22 mouse cellular contexts compared by ENCODE assay signal in the genomic region with DNA sequence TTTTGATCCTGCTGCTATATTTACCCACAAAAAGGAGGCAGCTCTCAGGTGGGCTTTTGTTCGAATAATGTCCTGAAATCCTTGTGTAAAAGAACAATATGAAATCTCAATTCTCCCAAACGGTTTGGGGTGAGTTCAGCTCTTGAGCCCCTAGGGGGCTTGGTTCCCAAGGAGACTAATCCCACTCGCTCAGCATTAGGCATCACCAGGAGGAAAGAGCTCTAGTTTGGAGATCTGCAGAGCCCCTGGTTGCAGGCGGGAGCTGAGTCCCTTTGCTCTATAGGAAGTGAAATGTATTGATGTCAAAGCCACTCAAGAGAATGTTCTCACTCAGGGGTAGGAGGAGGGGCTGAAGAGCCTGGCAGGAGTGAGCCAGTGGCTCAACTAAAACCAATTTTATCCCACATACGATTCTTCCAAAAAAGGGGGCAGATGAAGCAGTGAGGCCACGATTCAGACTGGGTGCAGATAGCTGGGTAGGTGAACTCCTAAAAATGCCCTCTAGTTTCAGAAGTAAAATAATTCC. TPM values are rescaled to one million over a fixed set of nuclear protein-coding genes. Genes with fewer than 3 reads are reported as not detected.
A peak's percentile ranks its signal among the peaks of the same experiment; 100 is the strongest.
DNase-seq lines count a peak whose midpoint lies in the region; ATAC-seq lines count a peak whose summit lies in the region.
"Had no signal": no experiment of that assay in that cellular context is flagged by ENCODE, and none has a peak within 500 bp of the region (broad histone marks: within the 10 kb centered on the region; RNA-seq: fewer than 3 reads in every experiment).

No protein-coding gene starts in this region.

- no peaks in the 10 kb centered on the region for H3K9me3 ChIP-seq in forebrain, embryonic 12.5 days
- H3K9me3 ChIP-seq in forebrain, embryonic 15.5 days = no peaks in the 10 kb centered on the region
- H3K9me3 ChIP-seq in embryonic facial prominence, embryonic 11.5 days (replicated peaks; ENCODE audit: control insufficient read depth, low read length) = no peaks in the 10 kb centered on the region
- H3K9me3 ChIP-seq in midbrain, embryonic 13.5 days = no peaks in the 10 kb centered on the region
- H3K9me3 ChIP-seq: limb, embryonic 10.5 days; liver, embryonic 12.5 days; stomach, embryonic 15.5 days had no signal

- H3K4me1 ChIP-seq in forebrain, embryonic 12.5 days = peaks cover 33% of the 10 kb centered on the region
- peaks cover 19% of the 10 kb centered on the region for H3K4me1 ChIP-seq in forebrain, embryonic 15.5 days
- H3K4me1 ChIP-seq in embryonic facial prominence, embryonic 11.5 days (ENCODE audit: control insufficient read depth, insufficient read depth, low read length) = no peaks in the 10 kb centered on the region
- H3K4me1 ChIP-seq in midbrain, embryonic 13.5 days (replicated peaks) = peaks cover 38% of the 10 kb centered on the region
- H3K4me1 ChIP-seq: stomach, embryonic 15.5 days had no signal

- peak; percentile 25 for DNase-seq in R1 (ENCODE audit: low read depth, low spot score)
- DNase-seq in embryonic facial prominence, embryonic 11.5 days (ENCODE audit: low spot score) = peak; percentile 57
- DNase-seq in spleen, postnatal 10 days (ENCODE audit: low spot score in 2 of 2) = no peak
- DNase-seq in kidney, adult 11 months = no peak
- DNase-seq: adrenal gland, postnatal 25 days; cerebellum, adult 9-10 months; gastrocnemius, postnatal 25 days; heart, postnatal 36 days; right cerebral cortex, adult 18-20 months had no signal

- no peak overlapping the region for H3K4me3 ChIP-seq in forebrain, embryonic 12.5 days (replicated peaks)
- H3K4me3 ChIP-seq in forebrain, embryonic 15.5 days = no peak overlapping the region
- no peak overlapping the region for H3K4me3 ChIP-seq in embryonic facial prominence, embryonic 11.5 days (ENCODE audit: low read depth, low read length)
- no peak overlapping the region for H3K4me3 ChIP-seq in midbrain, embryonic 13.5 days (replicated peaks)
- H3K4me3 ChIP-seq: erythroblast, embryonic 14.5 days; left cerebral cortex, adult 2 months; limb, embryonic 10.5 days; liver, embryonic 12.5 days; stomach, embryonic 15.5 days had no signal

- 2% methylated on average over 6 of the region's 6 CpGs for WGBS in forebrain, embryonic 12.5 days
- WGBS in forebrain, embryonic 15.5 days = 3% methylated on average over 6 of the region's 6 CpGs
- WGBS in embryonic facial prominence, embryonic 11.5 days = 8% methylated on average over 6 of the region's 6 CpGs
- 1% methylated on average over 6 of the region's 6 CpGs for WGBS in midbrain, embryonic 13.5 days

- 0 out of 2 replicates have a peak, but pooled peaks cover 6% of the 10 kb centered on the region for H3K27me3 ChIP-seq in forebrain, embryonic 12.5 days
- no peaks in the 10 kb centered on the region for H3K27me3 ChIP-seq in forebrain, embryonic 15.5 days
- H3K27me3 ChIP-seq in embryonic facial prominence, embryonic 11.5 days (ENCODE audit: control insufficient read depth, insufficient read depth, low read length) = no peaks in the 10 kb centered on the region
- peaks cover 3% of the 10 kb centered on the region; the same call in 1 of the 2 replicates for H3K27me3 ChIP-seq in midbrain, embryonic 13.5 days
- H3K27me3 ChIP-seq: stomach, embryonic 15.5 days had no signal

- H3K4me2 ChIP-seq in forebrain, embryonic 12.5 days = peak overlapping the region; percentile 19; the same call in 1 of the 2 replicates
- no peak overlapping the region for H3K4me2 ChIP-seq in forebrain, embryonic 15.5 days (replicated peaks)
- H3K4me2 ChIP-seq in embryonic facial prominence, embryonic 11.5 days (ENCODE audit: low read depth, low read length) = no peak overlapping the region
- H3K4me2 ChIP-seq in midbrain, embryonic 13.5 days (replicated peaks) = peak overlapping the region; percentile 19; the same call in 1 of the 2 replicates
- H3K4me2 ChIP-seq: heart, embryonic 11.5 days; liver, embryonic 12.5 days; stomach, embryonic 15.5 days had no signal

- no peaks in the 10 kb centered on the region for H3K36me3 ChIP-seq in forebrain, embryonic 12.5 days (replicated peaks)
- no peaks in the 10 kb centered on the region for H3K36me3 ChIP-seq in forebrain, embryonic 15.5 days
- no peaks in the 10 kb centered on the region for H3K36me3 ChIP-seq in embryonic facial prominence, embryonic 11.5 days (replicated peaks; ENCODE audit: control insufficient read depth, insufficient read depth, low read depth, low read length)
- H3K36me3 ChIP-seq in midbrain, embryonic 13.5 days = no peaks in the 10 kb centered on the region
- H3K36me3 ChIP-seq: limb, embryonic 10.5 days; liver, embryonic 12.5 days; stomach, embryonic 15.5 days had no signal

- no peak overlapping the region; the same call in 1 of the 2 replicates for H3K9ac ChIP-seq in forebrain, embryonic 12.5 days
- H3K9ac ChIP-seq in forebrain, embryonic 15.5 days (replicated peaks) = no peak overlapping the region
- H3K9ac ChIP-seq in embryonic facial prominence, embryonic 11.5 days (replicated peaks; ENCODE audit: low read length) = no peak overlapping the region
- no peak overlapping the region for H3K9ac ChIP-seq in midbrain, embryonic 13.5 days (replicated peaks)
- H3K9ac ChIP-seq: liver, embryonic 12.5 days; stomach, embryonic 15.5 days had no signal

- ATAC-seq in forebrain, embryonic 12.5 days (ENCODE audit: low FRiP score) = peak; percentile 21
- ATAC-seq in forebrain, embryonic 15.5 days (replicated peaks) = no peak
- ATAC-seq in embryonic facial prominence, embryonic 11.5 days (replicated peaks; ENCODE audit: insufficient number of reproducible peaks, low FRiP score, low TSS enrichment, low read depth) = no peak
- ATAC-seq in midbrain, embryonic 13.5 days = peak; percentile 38
- ATAC-seq in CD4-positive, CD25-positive, alpha-beta regulatory T cell, adult 4 months = no peak
- ATAC-seq: activated CD4-positive, CD25-positive, alpha-beta regulatory T cell, adult 4 months; intestine, embryonic 16.5 days; liver, embryonic 12.5 days had no signal

- H3K27ac ChIP-seq in forebrain, embryonic 12.5 days = peak overlapping the region; percentile 54; the same call in 1 of the 2 replicates
- no peak overlapping the region for H3K27ac ChIP-seq in forebrain, embryonic 15.5 days (replicated peaks)
- no peak overlapping the region for H3K27ac ChIP-seq in embryonic facial prominence, embryonic 11.5 days (replicated peaks; ENCODE audit: low read depth, low read length)
- H3K27ac ChIP-seq in midbrain, embryonic 13.5 days = peak overlapping the region; percentile 36; the same call in 1 of the 2 replicates
- H3K27ac ChIP-seq: kidney, postnatal 0 days; left cerebral cortex, adult 2 months; limb, embryonic 10.5 days; liver, embryonic 12.5 days; stomach, embryonic 15.5 days had no signal

RNA-seq across cellular contexts. Expression of a gene that starts 3.2 kb away (rescaled TPM):
- 39.7 and 40.2 TPM in 2 replicates for polyA plus RNA-seq in forebrain, embryonic 12.5 days (2016; fragmentation: Nextera tagmentation; extraction: Ambion mirVana)
- 33.6 and 35.6 TPM in 2 replicates for polyA plus RNA-seq in forebrain, embryonic 15.5 days (2015; fragmentation: Nextera tagmentation; extraction: Ambion mirVana)
- 7.1 and 8.1 TPM in 2 replicates for polyA plus RNA-seq in embryonic facial prominence, embryonic 11.5 days (2014; fragmentation: Nextera tagmentation; extraction: Ambion mirVana)
- polyA plus RNA-seq in midbrain, embryonic 13.5 days (2015; fragmentation: Nextera tagmentation; extraction: Ambion mirVana) = 27.5 and 37.5 TPM in 2 replicates
- not detected for polyA plus RNA-seq in CD4-positive, CD25-positive, alpha-beta regulatory T cell, adult 4 months (2017; shearing (Covaris generic))
- polyA plus RNA-seq: activated CD4-positive, CD25-positive, alpha-beta regulatory T cell, adult 4 months; erythroblast, embryonic 14.5 days had no signal

Comparison
In these comparisons a context has a peak if more than half of its experiments do, and no peak if none do; other contexts are left out.
1. ATAC-seq: peak in forebrain, embryonic 12.5 days (single experiment) and midbrain, embryonic 13.5 days (single experiment); none in forebrain, embryonic 15.5 days (single experiment), embryonic facial prominence, embryonic 11.5 days (single experiment) and CD4-positive, CD25-positive, alpha-beta regulatory T cell, adult 4 months (single experiment).
2. H3K27ac ChIP-seq: peak in forebrain, embryonic 12.5 days (single experiment) and midbrain, embryonic 13.5 days (single experiment); none in forebrain, embryonic 15.5 days (single experiment) and embryonic facial prominence, embryonic 11.5 days (single experiment).
3. H3K4me2 ChIP-seq: peak in forebrain, embryonic 12.5 days (single experiment) and midbrain, embryonic 13.5 days (single experiment); none in forebrain, embryonic 15.5 days (single experiment) and embryonic facial prominence, embryonic 11.5 days (single experiment).
4. DNase-seq: peak in R1 (single experiment) and embryonic facial prominence, embryonic 11.5 days (single experiment); none in spleen, postnatal 10 days (0 of 2) and kidney, adult 11 months (single experiment).